Mouse (Mus musculus): ENCODE measurements at regions not wholly inside any gene's neighbourhood (a gene's known extent, or its start where the extent isn't known, plus 50 kb on each side); places are given as distances from the start of the nearest gene placed in this dataset.
"Not testable (repeated sequence)": the region's sequence is repeated elsewhere in the genome, so short reads cannot be mapped to it uniquely, and the experiment has no call there.

- DNase-seq (ENCODE audit: low read depth): not testable (repeated sequence)
Observed at GRCm38 (mm10) chr14:19217916-19218315, 200.8 kb downstream of the Gm21738 start.

GRCm38 (mm10) chr14:19208507-19208906, 210.2 kb downstream of the Gm21738 start:
- no peak for DNase-seq (ENCODE audit: low read depth)

- not testable (repeated sequence) for DNase-seq (ENCODE audit: low read depth)
Observed at GRCm38 (mm10) chr14:19180203-19180602, 238.5 kb downstream of the Gm21738 start.

- not testable (repeated sequence) for DNase-seq (ENCODE audit: low read depth)
Observed at GRCm38 (mm10) chr14:19178060-19178459, 240.7 kb downstream of the Gm21738 start.

DNA sequence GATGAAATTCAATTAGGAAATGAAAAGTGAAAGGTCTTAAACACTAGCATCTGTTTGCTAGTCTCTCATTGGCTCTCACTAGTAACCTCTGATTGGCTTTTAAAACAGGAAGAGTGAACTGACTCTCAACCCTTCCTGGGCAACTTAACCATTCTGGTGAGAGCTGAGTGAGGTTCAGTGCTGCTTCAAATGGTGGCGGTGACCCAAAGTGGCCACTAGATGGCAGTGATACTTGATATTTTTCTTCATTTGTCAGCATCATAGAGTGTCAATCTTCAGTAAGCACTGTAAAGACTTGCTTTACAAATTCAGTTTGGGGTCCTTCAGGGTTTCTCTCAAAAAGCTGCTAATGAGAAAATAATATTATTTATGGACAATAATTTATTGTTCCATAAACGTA, 243.4 kb downstream of the Gm21738 start:
- DNase-seq (ENCODE audit: low read depth): peak; percentile 1

DNA sequence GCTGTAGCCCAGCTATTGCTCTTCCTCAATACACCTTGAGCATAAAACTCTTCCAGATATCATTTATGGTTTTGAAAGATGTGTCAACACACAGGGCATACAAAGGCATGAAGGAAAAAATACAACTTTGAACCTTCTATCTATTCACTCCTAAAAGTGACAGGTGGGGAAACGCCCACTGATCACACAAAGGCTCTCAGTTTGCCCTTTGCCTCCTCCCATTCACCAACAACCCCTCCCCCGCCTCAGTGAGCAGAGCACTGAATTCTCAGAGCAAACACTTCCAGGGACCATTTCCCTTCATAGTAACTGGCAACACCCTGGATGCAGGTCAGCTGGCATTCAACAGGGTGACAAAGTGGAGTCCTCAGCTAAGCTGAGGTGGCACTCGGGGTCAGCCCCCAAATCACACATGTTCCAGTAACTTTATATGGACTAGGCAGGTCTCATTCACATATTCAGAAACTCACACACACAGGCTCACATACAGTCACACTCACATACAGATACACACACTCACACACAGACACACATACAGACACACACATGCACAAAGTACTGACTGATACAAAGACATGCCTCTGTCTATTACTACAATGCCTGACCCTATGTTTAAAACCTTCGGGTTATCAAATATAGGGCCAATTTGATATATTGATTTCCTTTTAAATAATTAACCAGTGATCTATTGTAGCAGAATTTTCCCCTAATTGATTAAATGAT, 248.3 kb downstream of the Gm21738 start:
- not testable (repeated sequence) for DNase-seq (ENCODE audit: low read depth)

DNA sequence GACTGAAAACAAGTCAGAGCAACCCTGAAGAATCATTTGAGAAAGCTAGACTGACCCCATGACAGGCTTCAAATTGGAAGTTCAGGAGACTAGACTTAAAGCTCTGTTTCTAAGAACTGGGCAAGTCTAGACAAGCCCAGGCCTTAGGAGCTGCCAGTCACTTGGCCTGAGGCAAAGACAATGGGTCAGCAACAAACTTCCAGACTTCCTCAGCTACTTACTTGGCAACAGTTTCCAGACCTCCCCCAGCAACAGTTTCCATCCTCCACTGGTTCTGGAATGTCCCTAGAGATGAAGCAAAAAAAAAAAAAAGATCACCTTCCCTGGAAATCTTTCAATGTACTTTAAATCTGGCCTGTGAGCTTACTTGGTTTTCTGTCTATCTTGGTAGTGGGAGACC, 251.9 kb downstream of the Gm21738 start:
- DNase-seq (ENCODE audit: low read depth): no peak

DNA sequence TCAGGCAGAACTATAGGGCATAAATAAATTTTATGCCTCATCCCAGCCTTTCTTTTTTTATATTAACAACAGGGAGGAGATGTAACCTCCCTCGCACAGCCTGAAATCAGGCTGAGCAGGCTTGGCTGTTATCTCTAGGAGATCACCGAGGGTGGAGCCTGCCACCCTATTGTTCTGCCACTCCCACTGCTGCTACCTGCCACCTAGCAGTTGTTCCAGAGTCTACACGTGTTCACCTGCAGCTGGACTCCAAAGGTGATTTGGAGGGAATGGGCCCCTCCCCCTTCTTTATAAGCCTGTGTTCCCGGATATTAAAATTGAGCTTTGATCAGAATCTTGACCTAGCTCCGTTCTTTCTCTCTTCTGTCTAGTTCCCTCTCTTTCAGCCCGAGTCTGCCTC, 245.8 kb upstream of the Ube2e2 start:
- not testable (repeated sequence) for DNase-seq (ENCODE audit: low read depth)

- DNase-seq (ENCODE audit: low read depth): no peak
Observed at GRCm38 (mm10) chr14:19131532-19131931, 237.5 kb upstream of the Ube2e2 start.

Data from naive thymus-derived CD4-positive, alpha-beta T cell, adult 2 months (primary cell).